Mouse (Mus musculus): ENCODE data around the gene Brsk1.

The Brsk1 gene

DNA sequence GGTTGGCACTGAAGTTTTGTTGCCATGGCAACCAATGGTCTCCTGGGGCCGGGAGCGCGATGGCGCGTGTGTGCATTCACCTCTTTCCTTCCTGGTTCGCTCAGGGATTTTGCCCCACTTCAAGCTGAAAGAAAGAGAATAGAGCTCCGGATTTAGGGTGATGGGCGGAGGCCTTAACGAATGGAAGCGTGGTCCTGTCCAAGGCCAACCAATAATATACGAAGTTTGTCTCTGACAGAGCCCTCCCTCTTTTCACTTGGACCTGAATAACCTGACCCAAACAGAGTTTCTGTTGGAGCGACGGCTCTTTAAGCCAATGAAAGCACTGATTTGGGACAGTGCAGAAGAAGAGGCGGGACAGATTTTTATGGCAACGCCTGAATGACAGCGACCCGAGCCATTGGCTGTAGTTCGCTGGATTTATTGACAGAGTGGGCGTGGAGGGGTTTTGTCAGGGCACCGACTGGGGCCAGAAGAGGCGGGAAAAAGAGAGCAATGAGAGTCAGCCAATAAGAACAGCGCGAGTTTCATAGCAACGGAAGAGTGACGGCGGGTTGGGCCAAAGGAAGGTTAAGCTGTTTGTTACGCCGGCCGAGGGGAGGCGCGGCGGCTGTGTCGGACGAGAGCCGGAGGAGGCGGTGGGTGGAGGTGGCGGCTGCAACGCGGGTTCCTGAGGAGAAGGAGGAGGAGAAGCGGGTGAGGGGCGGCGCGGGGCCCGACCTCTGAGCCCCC lies 49.3 kb downstream of the Brsk1 start, which contains the start of gene Kmt5c:
Gene Kmt5c (plus strand): TSS at position 572 of the 732 bp plus-strand sequence.
- peak; percentile 99 for DNase-seq (ENCODE audit: low spot score)

DNA sequence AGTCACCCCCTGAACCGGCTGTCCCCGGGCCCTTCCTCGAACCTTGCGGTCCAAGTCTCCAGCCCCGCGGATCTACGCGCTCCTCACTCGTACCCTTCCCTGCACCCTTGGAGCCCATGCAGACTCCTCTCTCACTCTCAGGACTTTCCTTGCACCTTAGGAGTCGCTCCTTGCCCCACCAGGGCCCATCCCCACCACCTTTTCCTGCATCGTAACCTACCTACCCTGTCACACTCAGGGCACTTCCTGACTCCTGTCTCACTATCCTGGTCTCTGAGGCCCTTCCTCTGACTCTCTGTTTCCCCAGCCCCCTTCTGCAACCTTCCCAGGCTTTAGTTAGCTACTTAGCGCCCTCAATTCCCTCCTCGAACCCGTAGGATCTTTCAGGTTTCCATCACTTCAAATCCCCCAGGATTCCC lies 49.9 kb downstream of the Brsk1 start:
- DNase-seq (ENCODE audit: low spot score): no peak

DNA sequence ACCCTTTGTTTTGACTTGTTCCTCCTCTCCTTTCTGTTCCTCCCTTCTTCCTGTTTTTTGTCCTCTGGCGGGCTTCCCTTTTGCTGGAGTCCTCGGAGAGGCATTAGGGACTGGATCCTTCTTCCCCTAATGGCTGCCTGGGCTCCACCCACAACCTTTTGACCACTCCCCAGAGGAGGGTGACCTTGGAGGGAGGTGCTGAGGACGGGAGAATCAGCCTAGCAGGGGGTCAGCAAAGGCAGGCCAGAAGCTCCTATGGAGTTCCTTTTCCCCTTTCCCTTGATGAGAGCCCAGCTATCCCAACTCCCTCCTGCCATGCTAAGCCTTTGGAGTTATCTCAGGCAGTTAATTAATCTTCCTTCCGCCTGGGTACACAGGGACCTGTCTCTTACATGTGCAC lies 50.7 kb downstream of the Brsk1 start:
- peak; percentile 42 for DNase-seq (ENCODE audit: low spot score)

DNA sequence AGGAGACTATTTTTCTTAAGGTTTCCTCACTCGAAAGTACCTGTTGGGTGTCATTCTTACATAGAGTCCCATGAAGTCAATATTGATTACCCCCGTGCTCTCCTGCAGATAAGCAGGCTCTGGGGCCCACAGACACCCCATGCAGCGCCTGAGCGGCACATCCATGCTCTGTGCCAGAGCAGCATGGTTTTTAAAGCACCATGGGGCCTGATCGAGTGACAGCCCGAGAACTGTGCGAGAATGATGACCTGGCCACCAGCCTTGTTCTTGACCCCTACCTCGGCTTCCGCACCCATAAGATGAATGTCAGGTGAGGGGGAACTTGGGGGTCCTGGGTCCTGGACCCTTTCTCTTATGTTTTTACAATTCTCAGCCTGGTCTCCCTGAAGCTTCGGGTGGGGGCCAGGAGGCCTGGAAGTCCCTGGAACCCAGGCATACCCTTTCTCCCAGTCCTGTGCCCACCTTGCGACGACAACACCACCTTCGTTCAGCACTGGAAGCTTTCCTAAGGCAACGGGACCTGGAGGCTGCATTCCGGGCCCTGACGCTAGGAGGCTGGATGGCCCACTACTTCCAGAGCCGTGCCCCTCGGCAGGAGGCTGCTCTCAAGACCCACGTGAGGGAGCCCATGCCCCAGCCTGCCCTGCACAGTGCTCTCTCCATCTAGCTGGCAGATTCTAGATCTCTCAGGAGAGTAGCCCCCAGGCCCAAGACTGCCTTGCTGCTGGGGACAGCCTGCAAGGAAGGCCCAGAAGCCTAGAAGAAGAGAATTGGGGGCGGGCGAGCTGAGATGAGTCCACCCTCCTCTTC lies 51.5 kb downstream of the Brsk1 start:
- no peak for DNase-seq (ENCODE audit: low spot score)

DNA sequence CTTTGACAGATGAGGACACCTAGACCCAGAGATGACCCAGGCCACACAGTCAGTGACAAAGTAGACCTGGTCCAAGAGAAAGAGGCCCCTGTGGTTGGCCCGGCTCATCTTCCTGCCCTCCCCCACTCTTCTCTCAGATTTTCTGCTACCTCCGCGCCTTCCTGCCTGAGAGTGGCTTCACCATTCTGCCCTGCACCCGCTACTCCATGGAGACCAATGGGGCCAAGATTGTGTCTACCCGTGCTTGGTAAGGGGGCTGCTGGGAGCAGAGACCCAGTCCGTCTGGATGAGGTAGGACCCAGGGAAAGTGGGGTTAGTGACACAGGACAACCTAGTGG lies 52.0 kb downstream of the Brsk1 start:
- no peak for DNase-seq (ENCODE audit: low spot score)

DNA sequence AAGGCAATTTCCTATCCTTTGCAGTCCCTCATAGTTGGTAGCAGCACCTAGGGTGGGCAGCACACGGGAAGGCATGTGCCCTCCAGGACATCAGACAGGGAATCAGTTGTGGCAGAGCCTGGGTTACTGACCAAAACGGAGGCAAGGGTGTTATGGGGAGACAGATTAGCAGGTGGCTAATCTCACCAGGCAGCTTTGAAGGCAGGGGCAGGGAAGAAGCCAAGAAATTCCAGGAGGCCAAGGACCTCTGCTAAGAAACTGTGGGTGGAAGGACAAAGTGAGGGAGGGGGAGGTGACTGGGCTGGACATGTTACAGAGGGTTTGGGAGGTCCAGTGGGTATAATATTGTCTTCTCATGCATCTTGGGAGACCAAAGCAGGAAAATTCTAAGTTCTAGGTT lies 53.0 kb downstream of the Brsk1 start:
- DNase-seq (ENCODE audit: low spot score): no peak

DNA sequence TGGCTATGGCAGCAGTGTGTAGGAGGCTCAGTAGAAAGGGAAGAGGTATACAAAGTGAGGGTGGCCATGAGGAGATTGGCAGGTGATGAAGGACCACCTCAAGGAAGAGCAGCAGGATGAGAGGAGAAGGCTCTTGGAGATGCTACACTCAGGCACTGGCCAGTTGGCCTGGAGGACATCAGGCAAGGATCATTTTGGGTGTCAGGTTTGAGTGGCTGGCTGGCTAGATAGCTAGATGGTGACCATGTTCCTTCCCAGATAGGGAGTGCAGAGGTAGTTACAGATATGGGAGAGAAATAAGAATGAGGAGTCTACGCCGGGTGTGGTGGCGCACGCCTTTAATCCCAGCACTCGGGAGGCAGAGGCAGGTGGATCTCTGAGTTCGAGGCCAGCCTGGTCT lies 54.5 kb downstream of the Brsk1 start:
- no peak for DNase-seq (ENCODE audit: low spot score)

DNA sequence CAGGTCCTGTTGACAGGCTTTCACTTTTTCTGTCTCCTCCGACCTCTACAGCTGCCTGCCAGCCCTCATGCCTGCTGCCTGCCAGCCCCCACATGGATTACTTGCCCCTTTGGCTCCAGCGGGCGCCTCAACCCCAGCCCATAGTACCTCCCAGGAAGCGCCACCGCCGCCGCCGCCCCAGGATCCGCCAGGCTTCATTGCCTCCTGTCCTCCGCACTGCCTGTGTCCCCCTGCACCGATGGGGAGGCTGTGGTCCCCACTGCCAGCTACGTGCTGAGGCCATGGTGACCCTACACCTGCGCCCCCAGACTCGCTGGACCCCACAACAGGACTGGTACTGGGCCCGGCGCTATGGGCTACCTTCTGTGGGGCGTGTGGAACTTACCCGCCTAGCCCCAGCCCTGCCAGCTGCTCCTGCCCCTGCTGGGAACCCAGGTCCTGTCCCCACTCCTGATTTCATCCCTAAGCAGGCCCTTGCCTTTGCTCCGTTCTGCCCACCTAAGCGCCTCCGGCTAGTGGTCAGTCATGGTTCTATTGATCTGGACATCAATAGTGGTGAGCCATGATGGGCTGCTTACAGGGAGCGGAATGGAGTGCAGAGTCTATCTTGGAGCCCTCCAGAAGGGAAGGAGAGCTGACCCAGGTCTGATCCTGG lies 56.0 kb downstream of the Brsk1 start:
- no peak for DNase-seq (ENCODE audit: low spot score)

DNA sequence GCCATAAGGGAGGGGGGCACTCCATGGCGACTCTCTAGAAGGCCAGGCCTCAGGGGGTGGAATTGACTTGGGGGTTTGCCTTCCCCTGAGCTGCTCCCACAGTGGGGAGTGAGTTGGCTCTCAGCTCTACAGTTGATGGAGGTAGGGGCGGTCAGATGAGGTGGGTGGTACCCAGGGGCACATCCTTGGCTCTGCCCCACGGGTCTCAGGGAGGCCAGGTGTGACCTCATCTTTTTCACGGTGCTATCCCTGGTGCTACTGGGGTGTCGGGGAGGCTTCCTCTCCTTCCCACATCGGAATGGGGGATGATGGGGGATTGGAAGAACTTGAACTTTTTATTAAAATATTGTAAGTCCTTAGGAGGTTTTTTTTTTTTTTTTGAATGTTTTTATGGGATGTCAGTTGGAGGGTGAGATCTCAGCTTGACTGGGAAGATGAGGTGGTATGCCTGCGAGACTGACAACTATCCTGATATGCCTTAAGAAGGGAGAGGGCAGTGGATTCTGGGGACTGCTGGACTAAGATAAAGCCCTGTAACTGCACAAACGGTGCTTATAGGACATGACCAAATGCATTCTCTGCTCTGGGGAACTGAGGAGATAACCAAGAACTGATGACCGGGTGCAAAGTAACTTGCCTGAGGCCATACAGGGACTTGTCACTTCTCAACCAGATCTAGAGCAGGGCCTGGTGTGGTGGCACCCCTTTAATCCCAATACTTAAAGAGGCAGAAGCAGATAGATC lies 56.9 kb downstream of the Brsk1 start:
- no peak for DNase-seq (ENCODE audit: low spot score)

DNA sequence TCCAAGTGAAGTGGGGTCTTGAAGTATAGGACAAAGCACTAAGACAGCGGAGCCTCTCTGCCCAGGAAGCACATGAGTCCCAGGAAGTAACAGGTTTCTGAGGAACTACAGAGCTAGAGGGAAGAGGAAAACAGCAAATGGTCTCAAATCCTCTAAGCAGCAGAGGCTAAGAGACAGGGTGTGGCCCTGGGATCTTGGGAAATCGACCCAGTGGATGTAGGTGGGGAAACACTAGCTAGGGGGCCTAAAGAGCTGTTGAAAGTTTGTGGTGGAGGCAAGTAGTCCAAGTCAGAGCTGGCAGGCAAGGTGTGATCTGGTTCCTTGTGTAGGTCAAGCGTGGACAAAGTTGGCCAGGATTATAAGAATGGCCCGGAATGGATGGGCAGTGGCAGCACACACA lies 57.9 kb downstream of the Brsk1 start:
- no peak for DNase-seq (ENCODE audit: low spot score)

DNA sequence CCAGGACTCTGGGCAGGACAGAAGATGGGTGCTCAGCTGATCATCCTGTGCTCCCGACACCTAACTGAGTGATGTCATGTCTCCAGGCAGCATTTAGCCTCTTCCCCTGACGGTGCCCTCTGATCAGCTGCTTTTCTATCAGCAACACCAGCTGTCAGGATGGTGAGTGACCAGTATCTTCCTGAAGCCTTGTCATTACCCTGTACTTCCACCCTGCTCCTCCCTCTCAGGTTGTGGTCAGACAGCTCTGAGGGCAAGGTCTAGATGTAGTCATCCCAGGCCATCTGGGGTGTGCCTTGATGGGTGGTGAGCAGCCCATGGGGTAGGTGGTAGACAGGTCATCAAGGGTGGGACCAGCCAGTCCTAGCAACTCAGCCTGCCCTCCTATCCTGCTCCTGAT lies 58.8 kb downstream of the Brsk1 start:
- no peak for DNase-seq (ENCODE audit: low spot score)

DNA sequence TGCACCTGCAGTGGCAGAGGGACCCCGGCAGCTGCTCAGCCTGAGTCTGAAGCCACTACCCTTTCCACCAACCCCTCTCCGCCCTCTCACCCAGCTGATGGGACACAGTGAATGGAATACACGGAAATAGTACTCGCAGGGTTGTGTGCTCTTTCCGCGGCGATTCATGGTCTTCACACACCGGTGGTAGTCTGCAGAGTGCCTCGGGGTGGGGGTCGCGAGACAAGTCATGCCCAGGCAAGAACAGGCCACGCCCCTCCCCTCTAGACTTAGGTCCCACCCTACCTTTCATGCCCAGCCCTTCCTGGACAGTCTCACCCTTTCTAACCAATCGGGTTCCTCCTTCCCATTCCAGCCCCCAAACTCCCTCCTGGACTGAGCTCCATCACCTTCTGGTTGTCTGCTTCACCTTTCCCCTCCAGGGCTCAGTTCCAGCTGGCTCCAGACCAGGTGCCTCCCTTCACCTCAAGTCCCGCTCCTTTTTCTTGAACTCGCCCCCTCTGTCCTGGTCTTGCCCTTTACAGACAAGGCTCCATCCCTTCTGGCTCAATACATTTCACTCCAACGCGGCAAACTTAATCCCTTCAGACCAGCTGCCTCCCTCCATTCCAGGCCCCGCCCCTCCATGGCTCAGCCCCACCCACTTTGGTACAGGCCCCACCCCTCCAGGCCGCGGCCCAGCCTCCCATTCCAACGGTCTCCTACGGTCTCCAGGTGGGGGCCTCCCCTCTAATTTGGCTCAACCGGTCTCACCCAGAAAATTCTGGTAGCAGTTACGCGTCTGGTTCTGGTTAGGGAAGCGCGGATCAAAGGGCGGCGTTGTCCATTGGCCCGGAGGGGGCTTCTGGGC lies 61.8 kb downstream of the Brsk1 start:
- no peak for DNase-seq (ENCODE audit: low spot score)

DNA sequence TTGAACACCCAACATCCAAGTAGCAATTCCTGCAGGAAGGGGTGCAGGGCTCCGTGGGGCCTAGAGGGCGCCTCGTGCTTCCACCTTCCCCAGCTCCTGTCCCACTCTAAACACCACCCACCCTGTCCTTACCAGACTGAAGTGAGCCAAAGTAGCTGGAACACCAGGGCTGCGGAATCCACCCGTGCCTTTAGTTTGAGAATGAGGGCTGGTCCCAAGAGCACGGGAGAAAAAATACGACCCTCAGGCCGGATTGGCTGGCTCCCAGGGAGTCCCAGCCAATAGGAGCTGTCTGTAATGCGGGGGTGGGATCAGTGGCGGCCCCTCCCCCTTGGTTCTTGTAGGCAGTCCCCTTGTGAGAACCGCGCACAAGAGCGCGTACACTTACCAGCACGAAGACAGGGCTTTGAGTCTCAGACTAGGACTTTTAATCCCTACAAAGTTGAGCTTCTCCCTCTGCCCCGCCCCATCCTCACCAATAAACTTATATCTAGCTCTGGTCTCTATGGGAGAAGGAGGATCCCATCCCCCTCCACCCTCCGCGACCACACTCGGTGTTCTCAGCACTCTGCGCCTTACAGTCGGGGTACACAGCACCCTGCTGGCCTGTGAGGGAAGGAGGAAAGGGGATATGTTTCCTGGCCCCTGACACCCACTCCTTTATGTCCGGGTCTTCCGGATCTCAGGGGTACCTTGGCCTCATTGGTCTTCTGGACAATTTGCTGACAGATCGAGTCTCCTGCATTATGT lies 62.6 kb downstream of the Brsk1 start, which contains the start of gene Cox6b2:
Gene Cox6b2 (minus strand): TSS at position 274 of the 750 bp plus-strand sequence.
- DNase-seq (ENCODE audit: low spot score): no peak

DNA sequence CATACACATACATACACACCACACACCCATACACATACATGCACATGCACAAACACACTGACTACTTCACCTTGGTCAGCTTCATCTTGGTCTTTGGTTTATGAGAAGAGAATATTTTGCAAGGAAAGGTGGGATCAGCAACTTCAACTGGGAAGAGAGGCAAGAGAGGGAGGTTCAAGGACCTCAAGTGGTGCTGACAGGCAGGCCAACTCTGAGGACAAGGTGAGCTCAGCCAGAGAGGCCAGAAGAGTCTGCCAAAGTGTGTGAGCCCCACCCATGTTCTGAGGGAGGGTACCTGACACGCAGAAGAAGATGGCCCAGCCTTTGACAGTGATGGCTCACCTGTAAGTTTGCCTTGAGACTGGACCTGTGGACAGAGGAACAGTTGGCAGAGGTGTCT lies 69.3 kb downstream of the Brsk1 start:
- DNase-seq (ENCODE audit: low spot score): no peak

DNA sequence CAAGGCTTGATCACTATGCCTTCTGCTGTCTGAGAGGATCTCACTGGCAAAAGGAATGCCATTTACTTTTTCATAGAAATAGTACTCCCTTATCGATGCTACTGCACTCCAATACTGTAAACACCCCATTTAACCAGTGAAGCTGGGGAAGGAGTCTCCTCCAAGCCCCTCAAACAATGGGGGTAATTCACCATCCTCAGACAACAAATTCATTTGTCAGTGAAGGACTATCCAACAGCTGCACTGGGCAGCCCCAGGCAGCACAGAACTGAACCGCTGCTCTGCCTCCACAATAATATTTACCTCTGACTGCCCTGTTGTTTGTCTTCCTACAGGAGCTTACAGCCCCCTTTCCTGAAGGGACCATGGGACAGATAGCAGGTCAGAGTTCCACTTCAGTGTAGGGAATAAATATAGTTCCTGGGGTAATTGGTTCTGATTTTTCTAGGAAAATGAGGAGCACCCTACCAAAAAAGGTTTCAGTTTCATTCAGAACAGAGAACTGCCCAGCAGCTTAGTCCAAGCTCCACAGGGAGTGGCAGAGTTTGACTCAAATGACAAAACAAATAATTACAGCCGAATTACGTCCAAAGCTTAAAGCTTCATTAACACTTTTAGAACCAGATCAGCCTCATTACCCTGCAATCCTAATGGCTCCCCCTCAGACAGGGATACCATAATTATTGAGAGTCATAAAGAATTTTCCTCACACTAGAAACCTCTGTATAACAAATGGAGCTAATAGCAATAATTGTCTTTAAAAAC lies 74.7 kb downstream of the Brsk1 start:
- no peak for DNase-seq (ENCODE audit: low spot score)

Data from adipocyte (in vitro differentiated cells).